Mouse (Mus musculus): Measurements from ENCODE around the gene Gadl1. TPM values are rescaled to one million over a fixed set of nuclear protein-coding genes. Genes with fewer than 3 reads are reported as not detected.

The Gadl1 gene
- under 1 TPM in 1 of 2 experiments, not detected in 1; 0.29 TPM for total RNA-seq (2021)
- 0.02 TPM in 1 of 2 replicates, not detected in the other for polyA plus RNA-seq (2012; rRNA removed)
- long read RNA-seq, result 0 reads

DNA sequence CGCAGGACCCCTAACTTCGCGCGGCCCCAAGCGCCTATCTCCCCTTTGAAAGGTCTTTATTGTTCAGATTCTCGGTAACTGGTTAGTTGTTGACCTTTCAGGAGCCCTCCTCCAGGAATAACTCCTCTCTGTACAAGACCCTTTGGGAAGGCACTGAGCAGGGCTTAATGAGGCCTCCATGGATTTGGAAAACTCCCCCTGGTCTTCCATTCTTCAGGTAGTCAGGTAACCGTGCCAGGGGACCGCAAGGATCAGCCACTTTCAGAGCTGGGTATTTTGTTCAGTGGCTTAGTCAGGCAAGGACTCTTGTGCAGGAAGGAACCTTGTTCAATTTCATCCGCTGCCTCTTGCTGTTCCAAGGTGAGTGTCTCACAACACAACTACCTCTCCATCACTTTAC, at the start of gene Gadl1:
Gadl1 (plus strand) TSS at position 301 of the 400 bp plus-strand sequence.
- no peak for DNase-seq

GRCm38 (mm10) chr9:115862802-115863201, 46.5 kb upstream of the Gadl1 start:
- DNase-seq, result no peak

GRCm38 (mm10) chr9:115863326-115863725, 45.9 kb upstream of the Gadl1 start:
- peak; percentile 20 for DNase-seq

DNA sequence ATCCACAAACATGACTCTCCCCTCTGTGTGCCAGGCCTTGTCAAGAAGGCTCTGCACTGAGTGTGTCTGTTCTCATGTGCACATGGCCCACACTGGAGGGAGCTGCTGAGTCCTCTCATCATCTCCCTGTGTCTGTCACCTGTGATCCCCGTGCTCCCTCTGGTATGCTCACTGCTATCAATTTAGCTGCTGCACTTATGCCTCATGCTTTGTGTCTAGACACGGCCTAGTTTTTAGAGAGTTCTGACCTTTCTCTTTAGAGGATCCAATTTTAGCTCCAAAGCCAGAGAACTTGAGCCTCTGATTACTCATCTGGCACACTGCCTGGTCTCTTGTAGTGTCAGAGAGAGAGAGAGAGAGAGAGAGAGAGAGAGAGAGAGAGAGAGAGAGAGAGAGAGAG, 42.0 kb upstream of the Gadl1 start:
- DNase-seq, result peak; percentile 86

- peak; percentile 17 for DNase-seq
Measured at GRCm38 (mm10) chr9:115870168-115870567, 39.1 kb upstream of the Gadl1 start.

DNA sequence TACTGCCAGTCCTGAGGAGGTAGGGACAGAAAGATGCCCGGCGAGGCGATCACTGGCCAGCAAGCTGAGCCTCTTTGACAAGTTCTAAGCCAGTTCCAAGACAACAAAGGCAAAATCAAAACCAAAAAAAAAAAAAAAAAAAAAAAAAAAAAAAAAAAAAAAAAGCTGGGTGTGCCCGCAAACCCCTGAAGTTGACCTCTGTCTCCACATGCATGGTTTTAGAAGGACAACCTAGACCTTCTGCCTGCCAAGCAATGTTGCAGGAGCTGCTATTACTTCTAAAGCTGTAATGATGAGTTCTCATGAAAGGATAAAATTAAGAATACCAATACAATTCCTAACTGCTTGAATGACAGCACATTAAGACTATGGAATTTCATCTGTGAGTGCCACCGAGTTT, 38.6 kb upstream of the Gadl1 start:
- DNase-seq, result no peak

DNA sequence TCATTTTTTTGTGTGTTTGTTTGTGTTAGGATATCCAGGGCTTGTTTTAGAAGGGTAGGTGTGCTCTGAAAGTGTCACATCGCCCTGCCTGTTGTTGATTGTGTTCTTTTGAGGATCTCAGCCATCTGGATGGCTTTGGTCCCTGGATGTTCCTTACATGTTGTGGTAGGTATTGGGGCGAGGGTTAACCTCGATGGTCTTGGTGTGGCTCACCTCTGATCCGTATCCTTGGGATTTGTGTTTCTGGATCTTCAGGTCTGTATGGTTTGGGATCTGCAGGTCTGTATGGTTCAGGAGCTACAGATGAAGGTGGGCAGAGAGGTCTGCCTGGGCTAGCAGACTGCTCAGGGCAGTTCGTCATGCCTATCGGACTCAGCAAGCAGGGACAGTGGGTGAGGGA, 28.8 kb upstream of the Gadl1 start:
- no peak for DNase-seq

- peak; percentile 55 for DNase-seq
Measured at GRCm38 (mm10) chr9:115881137-115881536, 28.1 kb upstream of the Gadl1 start.

GRCm38 (mm10) chr9:115882627-115883200, 26.5 kb upstream of the Gadl1 start:
- DNase-seq, result no peak

DNA sequence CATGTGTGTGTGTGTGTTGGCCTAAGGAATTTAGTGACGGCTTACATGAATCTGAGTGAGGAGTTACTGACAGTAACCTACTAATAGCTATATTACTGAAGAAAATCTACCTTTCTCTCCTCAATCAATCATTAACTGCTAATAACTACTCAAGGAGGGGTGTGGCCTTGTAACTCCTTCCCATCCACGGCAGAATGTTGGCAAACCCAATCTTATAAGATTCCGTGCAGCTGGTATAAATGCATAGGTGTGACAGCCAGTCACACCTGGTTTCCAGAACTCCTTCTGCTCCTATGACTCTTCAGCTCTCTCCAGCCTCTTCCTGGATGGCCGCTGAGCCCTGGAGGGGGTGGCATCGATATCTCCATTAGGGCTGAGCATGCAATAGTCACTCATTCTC, 25.8 kb upstream of the Gadl1 start:
- DNase-seq, result no peak

GRCm38 (mm10) chr9:115887571-115887970, 21.7 kb upstream of the Gadl1 start:
- DNase-seq, result no peak

DNA sequence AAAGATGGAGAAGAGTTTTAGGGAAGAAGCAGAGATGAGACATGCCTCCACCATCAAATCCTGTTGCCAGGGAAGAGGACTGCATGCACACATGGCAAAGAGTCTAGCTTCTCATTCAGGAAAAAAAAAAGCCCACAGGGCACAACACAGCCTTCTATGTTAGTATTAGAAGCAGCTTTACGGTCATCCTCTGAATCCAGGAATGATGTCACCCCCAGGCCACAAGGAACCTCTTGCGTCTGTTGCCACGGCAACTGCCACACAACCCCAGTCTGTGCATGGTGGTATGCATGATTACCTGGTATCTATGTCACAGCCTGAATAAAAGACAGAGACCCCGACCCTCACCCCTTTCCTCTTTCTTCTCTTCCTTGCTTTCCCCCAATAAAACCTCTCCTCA, 16.1 kb upstream of the Gadl1 start:
- DNase-seq, result no peak

GRCm38 (mm10) chr9:115893947-115894346, 15.3 kb upstream of the Gadl1 start:
- no peak for DNase-seq

GRCm38 (mm10) chr9:115908325-115908724, 930 bp upstream of the Gadl1 start:
- DNase-seq, result no peak

GRCm38 (mm10) chr9:115914006-115914405, 4.8 kb downstream of the Gadl1 start:
- no peak for DNase-seq

DNA sequence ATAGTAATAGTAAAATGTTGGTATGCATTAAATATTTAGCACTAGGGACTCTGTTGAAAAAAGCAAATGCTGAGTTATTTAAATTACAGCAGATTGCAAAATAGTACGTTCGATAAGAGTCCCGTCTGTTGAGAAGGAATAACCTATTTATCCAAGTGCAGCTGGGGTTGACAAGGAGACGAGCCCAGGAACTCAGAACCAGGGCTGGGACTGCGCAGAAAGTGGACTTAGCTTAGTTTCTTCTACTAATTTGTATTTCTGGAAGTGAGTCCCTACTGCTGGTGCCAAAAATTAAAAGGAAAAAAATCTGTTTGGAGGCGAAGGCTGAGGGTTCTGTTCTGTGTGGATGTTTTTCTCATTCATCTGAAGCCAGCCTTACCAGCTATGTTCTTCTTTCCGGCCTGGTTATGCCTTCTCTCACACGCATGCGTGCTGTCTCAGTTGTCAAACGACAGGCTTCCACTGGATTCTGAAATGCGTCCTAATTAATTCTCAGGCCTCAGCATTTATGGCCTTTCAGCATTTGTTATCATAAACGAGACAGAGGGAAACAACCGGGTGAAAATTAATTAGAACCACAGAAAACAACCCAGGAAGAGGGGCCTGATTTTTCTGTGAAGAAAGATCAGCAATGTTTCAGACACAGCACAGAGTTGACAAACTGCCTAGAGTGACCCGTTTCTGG, 6.5 kb downstream of the Gadl1 start:
- DNase-seq, result no peak

GRCm38 (mm10) chr9:115919736-115920135, 10.5 kb downstream of the Gadl1 start:
- no peak for DNase-seq

GRCm38 (mm10) chr9:115922662-115923061, 13.4 kb downstream of the Gadl1 start:
- DNase-seq, result no peak

DNA sequence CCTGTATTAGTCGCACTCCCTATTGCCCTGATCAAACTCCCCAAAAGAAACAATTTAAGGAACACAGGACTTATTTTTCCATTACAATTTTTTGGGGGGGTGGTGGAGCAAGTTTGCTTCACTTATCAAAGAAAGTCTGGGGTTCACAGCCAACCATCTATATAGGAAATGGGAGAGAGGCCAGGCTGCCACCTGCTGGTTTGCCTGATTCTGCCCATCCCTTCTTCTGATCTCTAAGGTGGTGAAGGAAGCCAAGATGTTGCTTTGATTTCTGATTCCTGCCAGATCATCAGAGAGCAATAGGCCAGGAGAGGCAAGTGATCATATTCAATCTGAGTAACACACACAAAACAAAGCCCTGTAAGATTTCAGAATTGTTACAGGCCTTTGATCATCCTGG, 14.8 kb downstream of the Gadl1 start:
- no peak for DNase-seq

GRCm38 (mm10) chr9:115931803-115932202, 22.5 kb downstream of the Gadl1 start:
- no peak for DNase-seq

DNA sequence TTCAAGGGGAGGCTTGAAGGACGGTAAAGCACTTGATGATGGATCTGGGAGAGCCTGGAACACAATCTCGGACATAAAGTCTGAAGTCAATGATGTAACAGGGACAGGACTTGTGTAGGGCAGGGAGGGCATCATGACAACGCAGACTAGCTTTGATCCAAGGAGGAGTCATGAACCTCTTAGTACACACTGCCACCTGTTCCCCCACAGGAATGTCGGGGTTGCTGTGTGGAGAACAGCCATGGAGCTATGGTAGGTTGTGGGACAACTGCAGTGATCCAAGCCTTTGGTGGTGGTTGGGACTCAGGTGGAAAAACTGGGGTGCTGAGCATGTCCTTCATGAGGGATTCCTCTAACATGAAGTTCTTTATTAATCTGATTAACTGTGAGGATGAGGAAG, 23.5 kb downstream of the Gadl1 start:
- DNase-seq, result no peak

GRCm38 (mm10) chr9:115933243-115933964, 24.1 kb downstream of the Gadl1 start:
- DNase-seq, result peak; percentile 29

DNA sequence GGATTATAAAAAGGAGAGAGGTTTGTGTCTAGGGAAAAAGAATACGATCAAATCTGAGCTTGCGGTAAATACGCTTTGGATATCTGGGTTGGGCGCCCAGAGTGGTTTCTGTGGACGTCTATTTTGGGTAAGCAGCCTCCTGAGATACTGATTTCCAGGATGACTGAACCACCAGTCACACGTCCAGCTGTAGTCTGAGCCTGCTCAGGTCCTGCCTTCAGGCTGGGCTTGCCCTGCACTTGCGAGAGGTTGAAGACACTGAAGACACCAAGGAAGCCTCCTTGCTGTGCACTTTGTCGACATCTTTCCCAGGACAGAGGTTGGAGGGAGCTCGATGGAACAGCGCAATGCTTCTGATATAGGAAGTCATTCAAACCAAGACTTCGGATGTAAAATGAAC, 25.0 kb downstream of the Gadl1 start:
- no peak for DNase-seq
